Mouse (Mus musculus): ENCODE data around the gene Atg14.

DNA sequence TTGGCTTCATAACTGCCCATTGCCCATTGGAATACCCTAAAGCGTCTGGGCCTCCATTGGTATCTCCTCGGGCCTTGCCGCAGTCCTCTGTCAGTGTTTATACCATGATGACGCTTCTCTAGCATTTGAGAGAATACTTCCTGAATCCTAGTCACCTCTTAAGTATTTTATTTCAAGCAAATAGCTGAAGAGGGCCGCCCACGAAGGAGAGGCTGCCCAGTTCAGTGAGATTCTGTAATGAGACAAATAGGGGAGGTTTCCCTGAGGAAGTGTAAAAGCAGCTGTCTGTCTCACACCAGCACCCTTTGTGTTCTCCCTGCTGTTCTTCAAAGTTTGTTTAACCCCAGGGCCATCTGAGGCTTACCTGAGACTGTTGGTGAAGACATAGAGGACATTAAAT is 53.7 kb downstream of the Atg14 start:
- no peak for TF ChIP-seq CTCF (IDR thresholded peaks at IDR 0.05; ENCODE audit: control insufficient read depth, insufficient read depth, insufficient read length)
- TF ChIP-seq USF1 (IDR thresholded peaks at IDR 0.05; ENCODE audit: low read depth) = no peak
- no peak for TF ChIP-seq MAX (IDR thresholded peaks at IDR 0.05)
